Mouse (Mus musculus) limb, embryonic 14.5 days (tissue): ENCODE data around the gene Gabbr2. TPM values are rescaled to one million over a fixed set of nuclear protein-coding genes. Genes with fewer than 3 reads are reported as not detected.
"Not testable (repeated sequence)": the region's sequence is repeated elsewhere in the genome, so short reads cannot be mapped to it uniquely, and the experiment has no call there.

Experiments
- ATAC-seq: fragments of 200-750 bp; cut with Nextera tagmentation; 2 replicates; pipeline ENCODE4 v1.8.0; 2017; ENCODE audit warnings: low read depth, moderate number of reproducible peaks, moderate TSS enrichment; ENCODE audit not compliant: low FRiP score
- DNase-seq: peaks from one replicate; pipeline ENCODE4 v3.0.0-alpha.2; 2015; ENCODE audit warnings: low spot score
- H3K27ac ChIP-seq: fragments of 300-500 bp; sonication (generic); replicated peaks from 2 replicates; pipeline ENCODE4 v1.5.1; 2014; ENCODE audit warnings: low read depth, mild to moderate bottlenecking, low read length, moderate library complexity, mixed read lengths
- H3K27me3 ChIP-seq: fragments of 300-500 bp; sonication (generic); 2 replicates; pipeline ENCODE4 v1.6.1; 2014; ENCODE audit warnings: low read length, mixed read lengths; ENCODE audit not compliant: control insufficient read depth, insufficient read depth
- H3K36me3 ChIP-seq: fragments of 300-500 bp; sonication (generic); 2 replicates; pipeline ENCODE4 v1.6.1; 2014; ENCODE audit warnings: mild to moderate bottlenecking, low read length, moderate library complexity, mixed read lengths; ENCODE audit not compliant: control insufficient read depth, insufficient read depth
- H3K4me1 ChIP-seq: fragments of 300-500 bp; sonication (generic); 2 replicates; pipeline ENCODE4 v1.6.1; 2014; ENCODE audit warnings: antibody characterized with exemption, low read length, mixed read lengths; ENCODE audit not compliant: control insufficient read depth, insufficient read depth
- H3K4me2 ChIP-seq: fragments of 300-500 bp; sonication (generic); replicated peaks from 2 replicates; pipeline ENCODE4 v1.6.1; 2014; ENCODE audit warnings: low read depth, mild to moderate bottlenecking, low read length, moderate library complexity; ENCODE audit not compliant: severe bottlenecking
- H3K4me3 ChIP-seq: fragments of 300-500 bp; sonication (generic); replicated peaks from 2 replicates; pipeline ENCODE4 v1.5.1; 2014; ENCODE audit warnings: low read length
- H3K9ac ChIP-seq: fragments of 300-500 bp; sonication (generic); 2 replicates; pipeline ENCODE4 v1.6.1; 2014; ENCODE audit warnings: mild to moderate bottlenecking, low read depth, low read length, moderate library complexity; ENCODE audit not compliant: severe bottlenecking
- H3K9me3 ChIP-seq: fragments of 300-500 bp; sonication (generic); 2 replicates; pipeline ENCODE4 v1.6.1; 2016; ENCODE audit warnings: low read length; ENCODE audit not compliant: control insufficient read depth
- POLR2A ChIP-seq: fragments of 200-500 bp; IDR thresholded peaks from 2 replicates; pipeline ENCODE4 v1.8.0; 2012; ENCODE audit warnings: inconsistent platforms, mild to moderate bottlenecking, moderate library complexity, borderline replicate concordance; ENCODE audit not compliant: insufficient read depth, insufficient read length; ENCODE audit errors: extremely low read depth
- WGBS: fragments of 180-500 bp; shearing (Covaris S2); extraction: QIAGEN DNeasy Blood & Tissue Kit; methylation state at CpG from one replicate; pipeline ENCODE4 v1.1.7; 2014; 5-methylcytosine and 5-hydroxymethylcytosine counted together
- polyA plus RNA-seq, 2 experiments: library from polyadenylated mRNA; depleted of rRNA in 1 of 2; stranded (reverse) in 1 of 2; unstranded in 1 of 2; fragments of >200 nt; fragmentation: Nextera tagmentation in 1 of 2; extraction: Ambion mirVana in 1 of 2; gene quantifications; 2 replicates each; pipeline versions ENCODE4 v1.2.1 to v1.2.3; 2012 to 2014

Gene Gabbr2
- polyA plus RNA-seq, 2 experiments: 0.15 to 0.30 TPM

DNA sequence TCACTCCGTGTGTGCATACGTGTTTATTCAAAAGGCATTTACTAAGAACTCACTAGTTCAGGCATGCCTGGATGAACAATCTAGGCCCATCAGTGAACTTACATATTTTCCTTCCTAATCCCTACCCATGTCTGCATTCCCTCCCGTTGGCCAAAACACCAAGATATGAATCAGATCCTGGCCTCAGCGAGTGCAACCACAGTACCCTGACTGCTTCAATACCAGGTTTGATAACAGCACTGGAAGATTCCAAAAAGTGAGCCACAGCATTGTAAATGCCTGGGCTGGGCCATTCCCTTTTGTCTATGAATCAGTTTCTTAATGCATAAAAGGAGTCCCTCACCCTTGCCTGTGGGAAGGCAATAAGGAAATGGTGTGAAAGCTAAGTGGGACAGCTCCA, 342.5 kb downstream of the Gabbr2 start:
- ATAC-seq (no peak), DNase-seq (no peak)
- peaks cover 17% of the 10 kb centered on the region; the same call in 1 of the 2 replicates for H3K27me3 ChIP-seq
- peaks cover 6% of the 10 kb centered on the region; the same call in 1 of the 2 replicates for H3K4me1 ChIP-seq
- 0 out of 2 replicates have a peak overlapping the region, but pooled peaks have one; percentile 69 for H3K9ac ChIP-seq
- no peak overlapping the region for H3K27ac ChIP-seq
- H3K9me3 ChIP-seq: no peaks in the 10 kb centered on the region
- no peaks in the 10 kb centered on the region for H3K36me3 ChIP-seq
- no peak for TF ChIP-seq POLR2A
- 59% methylated on average over 4 of the region's 4 CpGs for WGBS
- H3K4me2 ChIP-seq: peak overlapping the region; percentile 85
- peak overlapping the region; percentile 64 for H3K4me3 ChIP-seq

DNA sequence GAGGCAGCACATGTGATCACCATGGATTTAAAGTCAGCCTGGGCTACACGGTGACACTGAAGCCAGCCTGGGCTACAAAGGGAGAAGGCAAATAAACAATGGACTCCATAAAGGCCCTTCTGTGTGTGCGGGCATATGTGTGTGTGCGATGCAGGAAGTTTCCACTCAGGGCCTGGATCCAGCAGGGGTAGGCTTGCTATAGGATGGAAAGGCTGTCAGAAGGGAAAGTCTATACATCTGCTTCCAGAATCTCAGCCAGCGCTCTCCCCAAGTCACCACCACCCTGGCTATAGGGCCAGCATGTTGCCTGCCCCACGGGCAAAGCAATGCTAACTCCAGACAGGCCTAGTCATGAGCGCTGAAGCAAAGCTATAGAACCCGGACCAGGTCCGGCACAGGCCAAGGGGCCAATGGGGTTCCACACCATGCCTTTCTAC, 348.0 kb downstream of the Gabbr2 start:
- Histone ChIP-seq H3K9me3 (no peaks in the 10 kb centered on the region), H3K27me3 (peaks cover 6% of the 10 kb centered on the region; the same call in 1 of the 2 replicates), H3K4me3 (no peak overlapping the region), H3K27ac (no peak overlapping the region), H3K4me2 (no peak overlapping the region), H3K36me3 (no peaks in the 10 kb centered on the region), H3K4me1 (no peaks in the 10 kb centered on the region), H3K9ac (no peak overlapping the region)
- ATAC-seq (no peak), DNase-seq (no peak)
- no peak for TF ChIP-seq POLR2A
- WGBS: 81% methylated on average over 8 of the region's 8 CpGs

- Histone ChIP-seq H3K9ac (no peak overlapping the region), H3K9me3 (no peaks in the 10 kb centered on the region), H3K27ac (0 out of 2 replicates have a peak overlapping the region, but pooled peaks have one; percentile 26), H3K27me3 (no peaks in the 10 kb centered on the region; the same call in 1 of the 2 replicates), H3K36me3 (no peaks in the 10 kb centered on the region), H3K4me1 (no peaks in the 10 kb centered on the region), H3K4me3 (no peak overlapping the region), H3K4me2 (no peak overlapping the region)
- no peak for DNase-seq
- 64% methylated on average over 8 of the region's 8 CpGs for WGBS
- ATAC-seq: no peak
- no peak for TF ChIP-seq POLR2A
These were observed 348.6 kb downstream of the Gabbr2 start for GRCm38 (mm10) chr4:46642924-46643675.

GRCm38 (mm10) chr4:46641283-46641682, 350.4 kb downstream of the Gabbr2 start:
- Histone ChIP-seq H3K27ac (no peak overlapping the region), H3K27me3 (no peaks in the 10 kb centered on the region), H3K4me2 (no peak overlapping the region), H3K4me1 (no peaks in the 10 kb centered on the region), H3K36me3 (no peaks in the 10 kb centered on the region), H3K4me3 (no peak overlapping the region), H3K9me3 (no peaks in the 10 kb centered on the region), H3K9ac (no peak overlapping the region)
- DNase-seq (no peak), ATAC-seq (no peak)
- no peak for TF ChIP-seq POLR2A
- 75% methylated on average over 4 of the region's 4 CpGs for WGBS

DNA sequence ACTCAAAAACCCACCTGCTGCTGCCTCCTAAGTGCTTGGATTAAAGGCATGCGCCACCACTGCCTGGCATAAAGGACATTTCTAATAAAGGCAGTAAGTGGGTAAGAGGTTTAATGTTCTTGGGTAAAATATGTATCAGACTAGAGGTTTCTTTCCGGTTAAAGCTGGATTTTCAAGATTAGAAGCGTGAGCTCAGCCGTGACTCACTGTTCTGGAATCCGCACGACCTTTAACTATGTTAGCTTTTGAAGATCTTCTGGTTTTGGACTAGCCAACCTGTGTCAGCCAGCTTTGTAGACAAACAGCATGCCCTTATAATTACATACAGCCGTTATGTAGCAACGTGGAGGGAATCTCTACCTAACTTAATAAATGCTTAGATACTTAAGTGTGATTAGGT, 351.8 kb downstream of the Gabbr2 start:
- no peaks in the 10 kb centered on the region for H3K9me3 ChIP-seq
- ATAC-seq: no peak
- no peak overlapping the region for H3K27ac ChIP-seq
- no peak overlapping the region for H3K4me2 ChIP-seq
- TF ChIP-seq POLR2A: no peak
- no peak for DNase-seq
- no peak overlapping the region for H3K4me3 ChIP-seq
- no peaks in the 10 kb centered on the region for H3K36me3 ChIP-seq
- WGBS: 67% methylated on average over 8 of the region's 8 CpGs
- no peak overlapping the region for H3K9ac ChIP-seq
- H3K27me3 ChIP-seq: no peaks in the 10 kb centered on the region
- H3K4me1 ChIP-seq: no peaks in the 10 kb centered on the region

GRCm38 (mm10) chr4:46637250-46637649, 354.4 kb downstream of the Gabbr2 start:
- not testable (repeated sequence) for H3K4me3 ChIP-seq, H3K36me3 ChIP-seq, ATAC-seq, DNase-seq, H3K9ac ChIP-seq, H3K27ac ChIP-seq, H3K4me2 ChIP-seq, H3K9me3 ChIP-seq, H3K4me1 ChIP-seq, H3K27me3 ChIP-seq
- 93% methylated on average over 10 of the region's 10 CpGs for WGBS
